Mouse (Mus musculus) myocyte (in vitro differentiated cells): ENCODE measurements around the gene Dchs2. TPM values are rescaled to one million over a fixed set of nuclear protein-coding genes. Genes with fewer than 3 reads are reported as not detected.

Source experiments
- H3K27me3 ChIP-seq: one replicate; pipeline ENCODE4 v1.6.1; 2011; ENCODE audit not compliant: control insufficient read depth, insufficient read depth, insufficient read length
- H3K36me3 ChIP-seq: one replicate; pipeline ENCODE4 v1.6.1; 2011; ENCODE audit not compliant: control insufficient read depth, insufficient read depth
- H3K4me2 ChIP-seq: one replicate; pipeline ENCODE4 v1.6.1; 2011; ENCODE audit warnings: low read depth, control low read depth
- H3K4me3 ChIP-seq: one replicate; pipeline ENCODE4 v1.5.1; 2011; ENCODE audit warnings: mild to moderate bottlenecking, control low read depth, moderate library complexity
- H3K79me2 ChIP-seq: one replicate; pipeline ENCODE4 v1.6.1; 2011; ENCODE audit not compliant: control insufficient read depth, insufficient read depth
- H3ac ChIP-seq: one replicate; pipeline ENCODE4 v1.6.1; 2011; ENCODE audit not compliant: control insufficient read depth, insufficient read length
- CEBPB ChIP-seq: IDR thresholded peaks from 2 replicates; pipeline ENCODE4 v1.6.1; 2011; ENCODE audit warnings: mild to moderate bottlenecking, moderate library complexity; ENCODE audit not compliant: poor library complexity, insufficient read depth, severe bottlenecking
- E2F4 ChIP-seq: IDR thresholded peaks from one replicate; pipeline ENCODE4 v1.6.1; 2011; ENCODE audit warnings: mild to moderate bottlenecking, control low read depth, moderate library complexity; ENCODE audit not compliant: insufficient read depth
- MAX ChIP-seq: IDR thresholded peaks from one replicate; pipeline ENCODE4 v1.6.1; 2011; ENCODE audit warnings: low read depth, mild to moderate bottlenecking, control low read depth
- MYOD1 ChIP-seq, 3 experiments: IDR thresholded peaks; one replicate each; pipeline ENCODE4 v1.6.1; 2011; ENCODE audit warnings: control low read depth in 2 of 3, low read depth in 2 of 3, mild to moderate bottlenecking in 2 of 3, moderate library complexity in 1 of 3; ENCODE audit not compliant: insufficient read length in 2 of 3, control insufficient read depth in 1 of 3
- MYOG ChIP-seq, 3 experiments: IDR thresholded peaks; one replicate each; pipeline ENCODE4 v1.6.1; 2011; ENCODE audit warnings: control low read depth in 2 of 3, low read depth in 2 of 3, mild to moderate bottlenecking in 2 of 3; ENCODE audit not compliant: insufficient read length in 2 of 3, control insufficient read depth in 1 of 3, insufficient read depth in 1 of 3
- POLR2A ChIP-seq: IDR thresholded peaks from one replicate; pipeline ENCODE4 v1.6.1; 2011; ENCODE audit warnings: low read depth, mild to moderate bottlenecking, control low read depth, moderate library complexity; ENCODE audit not compliant: insufficient read length
- POLR2AphosphoS2 ChIP-seq: IDR thresholded peaks from one replicate; pipeline ENCODE4 v1.6.1; 2011; ENCODE audit warnings: low read depth, control low read depth; ENCODE audit not compliant: insufficient read length
- REST ChIP-seq: IDR thresholded peaks from one replicate; pipeline ENCODE4 v1.6.1; 2011; ENCODE audit warnings: mild to moderate bottlenecking, control low read depth, moderate library complexity; ENCODE audit not compliant: insufficient read depth, insufficient read length
- SRF ChIP-seq: IDR thresholded peaks from one replicate; pipeline ENCODE4 v1.6.1; 2011; ENCODE audit warnings: low read depth; ENCODE audit not compliant: control insufficient read depth, insufficient read length
- TCF12 ChIP-seq: IDR thresholded peaks from one replicate; pipeline ENCODE4 v1.6.1; 2011; ENCODE audit warnings: mild to moderate bottlenecking, control low read depth; ENCODE audit not compliant: poor library complexity, insufficient read depth, severe bottlenecking
- TCF3 ChIP-seq: IDR thresholded peaks from one replicate; pipeline ENCODE4 v1.6.1; 2011; ENCODE audit warnings: low read depth, control low read depth; ENCODE audit not compliant: insufficient read length
- USF1 ChIP-seq: IDR thresholded peaks from one replicate; pipeline ENCODE4 v1.6.1; 2011; ENCODE audit warnings: low read depth, mild to moderate bottlenecking, control low read depth, moderate library complexity
- polyA plus RNA-seq: library from polyadenylated mRNA; unstranded; fragments of >200 nt; fragmentation: generic; extraction: Trizol; gene quantifications from one replicate; pipeline ENCODE4 v1.2.1, GENCODE M21; 2012; ENCODE audit warnings: missing spikeins

Dchs2 gene
- polyA plus RNA-seq, 1 experiment, result 0.04 TPM

GRCm38 (mm10) chr3:83345928-83346327 is 218.2 kb downstream of the Dchs2 start:
- H3K36me3 ChIP-seq, result no peaks in the 10 kb centered on the region
- no peak overlapping the region for H3K4me3 ChIP-seq
- no peak overlapping the region for H3ac ChIP-seq
- H3K27me3 ChIP-seq, result no peaks in the 10 kb centered on the region
- H3K79me2 ChIP-seq, result no peaks in the 10 kb centered on the region
- no peak for TF ChIP-seq USF1
- peak; percentile 94 for TF ChIP-seq CEBPB
- H3K4me2 ChIP-seq, result no peak overlapping the region

DNA sequence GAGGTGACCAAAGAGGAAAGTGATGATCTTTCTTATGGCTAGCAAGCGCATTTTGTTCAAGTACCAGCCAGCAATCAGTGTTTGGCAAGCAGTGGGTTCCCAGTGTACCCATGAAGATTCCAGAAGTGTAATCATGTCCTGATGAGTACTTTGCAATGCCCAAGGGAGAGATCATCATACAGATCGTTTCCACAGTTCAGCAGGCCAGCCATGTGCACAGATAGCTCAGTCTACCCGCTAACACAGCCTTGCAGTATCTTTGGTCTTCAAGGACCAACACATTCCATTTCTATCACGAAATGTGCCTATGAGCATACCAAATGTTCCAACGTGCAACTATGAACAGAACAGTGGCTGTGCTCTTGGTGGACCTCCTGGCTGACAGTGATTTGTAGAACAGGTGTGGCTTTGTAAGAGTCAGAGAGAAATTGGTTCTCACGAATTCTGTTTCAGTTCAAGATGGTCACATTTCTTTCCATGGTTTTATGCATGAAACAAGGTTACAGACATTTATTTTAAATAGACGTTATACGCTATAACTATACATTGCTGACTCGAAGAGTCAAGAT is 240.8 kb downstream of the Dchs2 start:
- TF ChIP-seq MYOD1 (IDR thresholded peaks at IDR 0.05; ENCODE audit: control insufficient read depth in 1 of 3, insufficient read length in 2 of 3, low read depth in 2 of 3) (peak in 2 of 3 experiments; percentile 66 to 87), SRF (no peak), REST (no peak)
- Histone ChIP-seq H3K27me3 (no peaks in the 10 kb centered on the region), H3K4me2 (no peak overlapping the region), H3K4me3 (no peak overlapping the region), H3K79me2 (no peaks in the 10 kb centered on the region), H3K36me3 (no peaks in the 10 kb centered on the region), H3ac (no peak overlapping the region)

DNA sequence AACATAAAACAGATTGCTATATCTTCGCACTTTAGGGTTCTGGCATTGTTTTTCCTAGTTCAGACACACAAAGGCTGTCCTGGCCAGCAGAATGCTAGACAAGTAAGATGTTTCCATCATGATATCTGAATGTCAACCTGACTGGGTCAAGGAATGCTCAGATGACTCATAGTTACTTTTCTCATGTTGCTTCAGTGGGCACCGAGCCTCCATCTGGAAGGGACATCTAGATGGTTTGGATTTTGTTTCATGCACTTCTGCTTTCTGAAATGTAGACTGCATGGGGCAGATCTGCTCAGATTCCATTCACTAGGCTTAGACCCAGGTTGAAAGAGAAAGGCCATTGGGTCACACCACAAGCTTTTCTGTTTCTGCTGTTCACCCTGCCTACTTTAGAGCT is 242.1 kb downstream of the Dchs2 start:
- H3K36me3 ChIP-seq, result no peaks in the 10 kb centered on the region
- no peaks in the 10 kb centered on the region for H3K79me2 ChIP-seq
- no peaks in the 10 kb centered on the region for H3K27me3 ChIP-seq
- TF ChIP-seq MYOG (IDR thresholded peaks at IDR 0.05; ENCODE audit: control insufficient read depth in 1 of 3, insufficient read depth in 1 of 3, insufficient read length in 2 of 3, low read depth in 2 of 3) (no peak), MAX (no peak), USF1 (no peak), POLR2AphosphoS2 (no peak), POLR2A (no peak), TCF3 (no peak), CEBPB (no peak), REST (no peak), SRF (no peak), MYOD1 (IDR thresholded peaks at IDR 0.05; ENCODE audit: control insufficient read depth in 1 of 3, insufficient read length in 2 of 3, low read depth in 2 of 3) (no peak), E2F4 (no peak), TCF12 (no peak)
- no peak overlapping the region for H3K4me3 ChIP-seq
- no peak overlapping the region for H3K4me2 ChIP-seq
- H3ac ChIP-seq, result no peak overlapping the region

- Histone ChIP-seq H3K4me2 (no peak overlapping the region), H3K4me3 (no peak overlapping the region), H3K79me2 (no peaks in the 10 kb centered on the region), H3ac (no peak overlapping the region), H3K36me3 (no peaks in the 10 kb centered on the region), H3K27me3 (no peaks in the 10 kb centered on the region)
- TF ChIP-seq TCF12 (no peak), E2F4 (no peak), POLR2AphosphoS2 (no peak), USF1 (no peak), REST (no peak), MYOD1 (IDR thresholded peaks at IDR 0.05; ENCODE audit: control insufficient read depth in 1 of 3, insufficient read length in 2 of 3, low read depth in 2 of 3) (no peak), TCF3 (no peak), POLR2A (no peak), CEBPB (no peak), MYOG (IDR thresholded peaks at IDR 0.05; ENCODE audit: control insufficient read depth in 1 of 3, insufficient read depth in 1 of 3, insufficient read length in 2 of 3, low read depth in 2 of 3) (no peak)
Measured at GRCm38 (mm10) chr3:83374333-83374732, 246.6 kb downstream of the Dchs2 start.

DNA sequence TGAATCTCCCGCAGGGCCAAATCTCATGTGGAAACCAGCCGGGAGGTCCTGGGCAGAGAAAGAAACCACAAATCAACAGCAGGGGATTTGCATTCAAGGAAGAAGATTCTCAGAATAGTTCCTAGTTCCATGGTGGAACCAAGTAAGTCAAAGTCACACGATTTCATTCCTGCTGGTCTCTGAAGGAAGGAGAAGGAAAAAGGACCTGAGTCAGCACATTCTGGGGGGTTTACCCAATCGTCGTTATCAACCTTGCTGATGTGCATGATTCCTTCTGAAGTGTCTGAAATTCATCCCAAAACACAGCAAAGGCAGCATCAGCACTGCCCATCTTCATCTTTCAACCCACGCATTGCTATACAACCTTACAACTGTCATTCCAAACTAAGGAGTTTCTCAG is 249.1 kb downstream of the Dchs2 start:
- H3K4me3 ChIP-seq, result no peak overlapping the region
- no peaks in the 10 kb centered on the region for H3K79me2 ChIP-seq
- H3K4me2 ChIP-seq, result no peak overlapping the region
- H3ac ChIP-seq, result no peak overlapping the region
- no peak for TF ChIP-seq MAX
- TF ChIP-seq E2F4, result no peak
- no peak for TF ChIP-seq CEBPB
- TF ChIP-seq MYOG (IDR thresholded peaks at IDR 0.05; ENCODE audit: control insufficient read depth in 1 of 3, insufficient read depth in 1 of 3, insufficient read length in 2 of 3, low read depth in 2 of 3), result no peak
- TF ChIP-seq USF1, result no peak
- no peak for TF ChIP-seq SRF
- TF ChIP-seq POLR2AphosphoS2, result no peak
- TF ChIP-seq MYOD1 (IDR thresholded peaks at IDR 0.05; ENCODE audit: control insufficient read depth in 1 of 3, insufficient read length in 2 of 3, low read depth in 2 of 3), result no peak
- TF ChIP-seq POLR2A, result no peak
- TF ChIP-seq REST, result no peak
- no peak for TF ChIP-seq TCF3
- no peak for TF ChIP-seq TCF12
- no peaks in the 10 kb centered on the region for H3K36me3 ChIP-seq
- no peaks in the 10 kb centered on the region for H3K27me3 ChIP-seq

Other genes with a start within 250 kb of the Dchs2 start
- gene Lrat, start 224.0 kb upstream of the Dchs2 start, polyA plus RNA-seq, result not detected
- not detected for gene Fgg, start 120.2 kb upstream of the Dchs2 start, polyA plus RNA-seq
- not detected for gene Fga, start 101.9 kb upstream of the Dchs2 start, polyA plus RNA-seq
- not detected for gene Fgb, start 78.1 kb upstream of the Dchs2 start, polyA plus RNA-seq
- gene Plrg1, start 72.4 kb upstream of the Dchs2 start, polyA plus RNA-seq, result 59.9 TPM